Mouse (Mus musculus) lung, adult 2 months (tissue): ENCODE data around the gene Frmd8.

Experiments used
- CTCF ChIP-seq: fragments of 200-500 bp; IDR thresholded peaks from 2 replicates; pipeline ENCODE4 v1.5.1; 2011; ENCODE audit warnings: mild to moderate bottlenecking, low read length, control low read depth; ENCODE audit not compliant: insufficient read depth
- POLR2A ChIP-seq: fragments of 200-500 bp; IDR thresholded peaks from 2 replicates; pipeline ENCODE4 v1.6.1; 2011; ENCODE audit warnings: low read depth, mild to moderate bottlenecking, control low read depth, low read length, borderline replicate concordance; ENCODE audit errors: extremely low read depth

DNA sequence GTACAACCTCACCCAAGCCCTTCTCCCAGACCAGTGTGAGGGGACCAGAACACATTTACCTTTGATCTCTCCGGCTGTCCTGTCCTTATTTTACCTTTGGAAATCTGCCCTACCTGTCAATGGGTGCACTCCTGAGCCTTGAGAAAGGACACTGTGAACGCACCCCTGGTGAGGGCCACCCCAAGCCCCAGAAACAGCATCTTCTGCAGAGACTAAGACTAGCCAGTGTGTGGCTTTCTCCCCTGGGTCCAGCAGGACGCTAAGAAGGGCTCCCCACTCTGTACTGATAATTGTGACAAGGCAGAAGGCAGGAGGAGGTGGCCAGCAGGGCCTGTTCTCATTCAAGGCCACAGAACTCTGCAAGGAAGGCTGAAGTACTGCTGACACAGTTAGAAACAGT lies 3.8 kb upstream of the Frmd8 start:
- TF ChIP-seq POLR2A (no peak), CTCF (no peak)
